Mouse (Mus musculus) limb, embryonic 13.5 days (tissue): ENCODE measurements around the gene Vasp. TPM values are rescaled to one million over a fixed set of nuclear protein-coding genes. Genes with fewer than 3 reads are reported as not detected.

Experiments used
- ATAC-seq: fragments of 200-750 bp; cut with Nextera tagmentation; 2 replicates; pipeline ENCODE4 v1.8.0; 2017; ENCODE audit warnings: low read depth, moderate number of reproducible peaks, moderate TSS enrichment; ENCODE audit not compliant: low FRiP score
- H3K27ac ChIP-seq: fragments of 300-500 bp; sonication (generic); 2 replicates; pipeline ENCODE4 v1.5.1; 2015; ENCODE audit warnings: inconsistent platforms, mild to moderate bottlenecking, moderate library complexity
- H3K27me3 ChIP-seq: fragments of 300-500 bp; sonication (generic); 2 replicates; pipeline ENCODE4 v1.6.1; 2015; ENCODE audit warnings: mild to moderate bottlenecking, inconsistent platforms
- H3K36me3 ChIP-seq: fragments of 300-500 bp; sonication (generic); 2 replicates; pipeline ENCODE4 v1.6.1; 2015; ENCODE audit warnings: inconsistent platforms, mild to moderate bottlenecking, moderate library complexity
- H3K4me1 ChIP-seq: fragments of 300-500 bp; sonication (generic); 2 replicates; pipeline ENCODE4 v1.6.1; 2015; ENCODE audit warnings: inconsistent platforms
- H3K4me2 ChIP-seq: fragments of 300-500 bp; sonication (generic); replicated peaks from 2 replicates; pipeline ENCODE4 v1.6.1; 2015; ENCODE audit warnings: inconsistent platforms, mild to moderate bottlenecking, moderate library complexity
- H3K4me3 ChIP-seq: fragments of 300-500 bp; sonication (generic); 2 replicates; pipeline ENCODE4 v1.5.1; 2015; ENCODE audit warnings: moderate library complexity, mild to moderate bottlenecking, inconsistent platforms
- H3K9ac ChIP-seq: fragments of 300-500 bp; sonication (generic); 2 replicates; pipeline ENCODE4 v1.6.1; 2015; ENCODE audit warnings: mild to moderate bottlenecking, inconsistent platforms
- H3K9me3 ChIP-seq: fragments of 300-500 bp; sonication (generic); 2 replicates; pipeline ENCODE4 v1.6.1; 2016; ENCODE audit warnings: inconsistent platforms
- WGBS: fragments of 180-500 bp; shearing (Covaris S2); methylation state at CpG from one replicate; pipeline ENCODE4 v1.1.7; 2015; 5-methylcytosine and 5-hydroxymethylcytosine counted together
- polyA plus RNA-seq: library from polyadenylated mRNA; unstranded; fragments of >200 nt; fragmentation: Nextera tagmentation; extraction: Ambion mirVana; gene quantifications from 2 replicates; pipeline ENCODE4 v1.2.1, GENCODE M21; 2015

Gene Vasp
- polyA plus RNA-seq, 1 experiment from 2014 or later, result 69.0 TPM

GRCm38 (mm10) chr7:19227883-19228792 is 43.5 kb downstream of the Vasp start, which contains the start of gene Opa3:
TSS of gene Opa3 (plus strand) at chr7:19228334.
- WGBS, result under 1% methylated on average over 89 of the region's 91 CpGs
- ATAC-seq, result peak; percentile 95
- Histone ChIP-seq H3K4me3 (peak within 1 kb of the TSS; percentile 66), H3K4me2 (peak within 1 kb of the TSS; percentile 86), H3K4me1 (peaks cover 19% of the 10 kb centered on the region), H3K27ac (peak within 1 kb of the TSS; percentile 97), H3K9me3 (no peaks in the 10 kb centered on the region), H3K27me3 (no peaks in the 10 kb centered on the region), H3K9ac (peak within 1 kb of the TSS; percentile 81), H3K36me3 (peaks cover 21% of the 10 kb centered on the region)

GRCm38 (mm10) chr7:19226817-19227797 is 44.5 kb downstream of the Vasp start:
- Histone ChIP-seq H3K27ac (peak overlapping the region; percentile 92), H3K9ac (peak overlapping the region; percentile 81), H3K4me3 (peak overlapping the region; percentile 66), H3K4me2 (peak overlapping the region; percentile 78), H3K9me3 (no peaks in the 10 kb centered on the region), H3K4me1 (peaks cover 19% of the 10 kb centered on the region), H3K27me3 (no peaks in the 10 kb centered on the region), H3K36me3 (peaks cover 31% of the 10 kb centered on the region)
- ATAC-seq, result peak; percentile 15
- 17% methylated on average over 20 of the region's 20 CpGs for WGBS

GRCm38 (mm10) chr7:19224933-19225332 is 46.7 kb downstream of the Vasp start:
- Histone ChIP-seq H3K4me1 (peaks cover 17% of the 10 kb centered on the region), H3K36me3 (peaks cover 26% of the 10 kb centered on the region), H3K9me3 (no peaks in the 10 kb centered on the region), H3K4me3 (no peak overlapping the region), H3K27ac (no peak overlapping the region), H3K4me2 (no peak overlapping the region), H3K9ac (0 out of 2 replicates have a peak overlapping the region, but pooled peaks have one; percentile 25), H3K27me3 (no peaks in the 10 kb centered on the region)
- ATAC-seq, result no peak
- WGBS, result 88% methylated on average over 4 of the region's 4 CpGs

GRCm38 (mm10) chr7:19222875-19223274 is 48.7 kb downstream of the Vasp start:
- no peaks in the 10 kb centered on the region for H3K27me3 ChIP-seq
- WGBS, result 88% methylated on average over 14 of the region's 14 CpGs
- H3K4me3 ChIP-seq, result no peak overlapping the region
- no peak overlapping the region for H3K27ac ChIP-seq
- H3K4me2 ChIP-seq, result no peak overlapping the region
- no peak for ATAC-seq
- H3K4me1 ChIP-seq, result peaks cover 13% of the 10 kb centered on the region
- H3K9ac ChIP-seq, result no peak overlapping the region
- H3K9me3 ChIP-seq, result no peaks in the 10 kb centered on the region
- peaks cover 26% of the 10 kb centered on the region for H3K36me3 ChIP-seq

GRCm38 (mm10) chr7:19222189-19222588 is 49.4 kb downstream of the Vasp start:
- Histone ChIP-seq H3K9me3 (no peaks in the 10 kb centered on the region), H3K27me3 (no peaks in the 10 kb centered on the region), H3K36me3 (peaks cover 26% of the 10 kb centered on the region), H3K9ac (no peak overlapping the region), H3K4me3 (no peak overlapping the region), H3K27ac (no peak overlapping the region), H3K4me1 (peaks cover 16% of the 10 kb centered on the region), H3K4me2 (no peak overlapping the region)
- no peak for ATAC-seq
- WGBS, result 95% methylated on average over 16 of the region's 16 CpGs

GRCm38 (mm10) chr7:19220061-19220460 is 51.6 kb downstream of the Vasp start:
- 72% methylated on average over 3 of the region's 3 CpGs for WGBS
- H3K9ac ChIP-seq, result no peak overlapping the region
- no peaks in the 10 kb centered on the region for H3K27me3 ChIP-seq
- H3K4me2 ChIP-seq, result no peak overlapping the region
- peaks cover 26% of the 10 kb centered on the region for H3K4me1 ChIP-seq
- H3K27ac ChIP-seq, result no peak overlapping the region
- H3K9me3 ChIP-seq, result no peaks in the 10 kb centered on the region
- ATAC-seq, result no peak
- peaks cover 21% of the 10 kb centered on the region for H3K36me3 ChIP-seq
- H3K4me3 ChIP-seq, result no peak overlapping the region

GRCm38 (mm10) chr7:19217944-19218343 is 53.7 kb downstream of the Vasp start:
- Histone ChIP-seq H3K4me1 (peaks cover 45% of the 10 kb centered on the region), H3K27me3 (no peaks in the 10 kb centered on the region), H3K27ac (peak overlapping the region; percentile 63; the same call in 1 of the 2 replicates), H3K36me3 (peaks cover 15% of the 10 kb centered on the region), H3K4me2 (peak overlapping the region; percentile 27; the same call in 1 of the 2 replicates), H3K4me3 (no peak overlapping the region; the same call in 1 of the 2 replicates), H3K9ac (no peak overlapping the region), H3K9me3 (no peaks in the 10 kb centered on the region)
- ATAC-seq, result peak; percentile 53
- WGBS, result 16% methylated on average over 3 of the region's 3 CpGs

GRCm38 (mm10) chr7:19217492-19217891 is 54.1 kb downstream of the Vasp start:
- Histone ChIP-seq H3K4me1 (peaks cover 47% of the 10 kb centered on the region), H3K36me3 (peaks cover 10% of the 10 kb centered on the region), H3K27ac (peak overlapping the region; percentile 63; the same call in 1 of the 2 replicates), H3K4me3 (no peak overlapping the region), H3K9ac (no peak overlapping the region), H3K27me3 (no peaks in the 10 kb centered on the region), H3K9me3 (no peaks in the 10 kb centered on the region), H3K4me2 (peak overlapping the region; percentile 27; the same call in 1 of the 2 replicates)
- peak; percentile 46; the same call in 1 of the 2 replicates for ATAC-seq
- WGBS, result 11% methylated on average over 5 of the region's 5 CpGs

GRCm38 (mm10) chr7:19214940-19215339 is 56.7 kb downstream of the Vasp start:
- H3K4me1 ChIP-seq, result peaks cover 53% of the 10 kb centered on the region
- H3K36me3 ChIP-seq, result no peaks in the 10 kb centered on the region
- no peaks in the 10 kb centered on the region for H3K27me3 ChIP-seq
- no peak overlapping the region for H3K9ac ChIP-seq
- no peak overlapping the region; the same call in 1 of the 2 replicates for H3K27ac ChIP-seq
- H3K4me2 ChIP-seq, result peak overlapping the region; percentile 78
- ATAC-seq, result no peak
- 54% methylated on average over 9 of the region's 9 CpGs for WGBS
- 0 out of 2 replicates have a peak overlapping the region, but pooled peaks have one; percentile 2 for H3K4me3 ChIP-seq
- H3K9me3 ChIP-seq, result no peaks in the 10 kb centered on the region; the same call in 1 of the 2 replicates

GRCm38 (mm10) chr7:19214369-19214768 is 57.2 kb downstream of the Vasp start:
- Histone ChIP-seq H3K4me2 (peak overlapping the region; percentile 78), H3K4me1 (peaks cover 53% of the 10 kb centered on the region), H3K9ac (no peak overlapping the region), H3K9me3 (no peaks in the 10 kb centered on the region; the same call in 1 of the 2 replicates), H3K36me3 (no peaks in the 10 kb centered on the region), H3K27ac (no peak overlapping the region; the same call in 1 of the 2 replicates), H3K27me3 (no peaks in the 10 kb centered on the region), H3K4me3 (0 out of 2 replicates have a peak overlapping the region, but pooled peaks have one; percentile 2)
- ATAC-seq, result no peak
- 59% methylated on average over 7 of the region's 7 CpGs for WGBS

GRCm38 (mm10) chr7:19213385-19213784 is 58.2 kb downstream of the Vasp start:
- H3K36me3 ChIP-seq, result no peaks in the 10 kb centered on the region
- H3K9me3 ChIP-seq, result no peaks in the 10 kb centered on the region; the same call in 1 of the 2 replicates
- no peaks in the 10 kb centered on the region for H3K27me3 ChIP-seq
- no peak for ATAC-seq
- peak overlapping the region; percentile 78 for H3K4me2 ChIP-seq
- no peak overlapping the region for H3K9ac ChIP-seq
- H3K4me1 ChIP-seq, result peaks cover 53% of the 10 kb centered on the region
- 59% methylated on average over 2 of the region's 2 CpGs for WGBS
- H3K27ac ChIP-seq, result no peak overlapping the region; the same call in 1 of the 2 replicates
- H3K4me3 ChIP-seq, result peak overlapping the region; percentile 59
